Comparison of ENCODE assay signal across 21 mouse cellular contexts in genomic region chr15:99728211-99728610, GRCm38 (mm10). TPM values are rescaled to one million over a fixed set of nuclear protein-coding genes. Genes with fewer than 3 reads are reported as not detected.
"Had no signal": no experiment of that assay in that cellular context is flagged by ENCODE, and none has a peak within 500 bp of the region (broad histone marks: within the 10 kb centered on the region; RNA-seq: fewer than 3 reads in every experiment).

No protein-coding gene starts in this region.

- ATAC-seq: liver, postnatal 0 days; lung, postnatal 0 days; midbrain, embryonic 13.5 days had no signal

- H3K4me2 ChIP-seq: kidney, embryonic 15.5 days; limb, embryonic 12.5 days; limb, embryonic 15.5 days; liver, embryonic 11.5 days; lung, embryonic 14.5 days; midbrain, embryonic 13.5 days had no signal

- H3K9me3 ChIP-seq: limb, embryonic 15.5 days; midbrain, embryonic 13.5 days had no signal

- H3K27me3 ChIP-seq: kidney, embryonic 15.5 days; limb, embryonic 12.5 days; limb, embryonic 15.5 days; midbrain, embryonic 13.5 days had no signal

- H3K4me3 ChIP-seq: kidney, embryonic 15.5 days; limb, embryonic 12.5 days; limb, embryonic 15.5 days; midbrain, embryonic 13.5 days had no signal

- DNase-seq: kidney, postnatal 14 days; kidney, postnatal 4 days; left cerebral cortex, postnatal 4 days; liver, postnatal 0 days; lung, embryonic 14.5 days; thymus, adult 18-20 months; thymus, postnatal 36 days had no signal

- H3K9ac ChIP-seq: kidney, embryonic 15.5 days; limb, embryonic 12.5 days; limb, embryonic 15.5 days; liver, embryonic 14.5 days; liver, postnatal 0 days; lung, embryonic 14.5 days; midbrain, embryonic 13.5 days had no signal

- H3K27ac ChIP-seq: kidney, embryonic 15.5 days; limb, embryonic 12.5 days; limb, embryonic 15.5 days; liver, embryonic 14.5 days; macrophage; midbrain, embryonic 13.5 days had no signal

RNA-seq across cellular contexts. Expression of gene Gm17349, which starts 22.9 kb away (rescaled TPM):
- total RNA-seq: left cerebral cortex, postnatal 4 days; megakaryocyte, adult 5-6 weeks; midbrain, postnatal 0 days had no signal
- polyA plus RNA-seq: kidney, embryonic 15.5 days; limb, embryonic 12.5 days; limb, embryonic 15.5 days; liver, embryonic 11.5 days; liver, embryonic 14.5 days; lung, embryonic 14.5 days; macrophage; midbrain, embryonic 13.5 days; midbrain, postnatal 0 days; neural tube, embryonic 11.5 days; neural tube, embryonic 14.5 days; stomach, embryonic 16.5 days; testis, adult 2 months had no signal
